Mouse (Mus musculus): ENCODE results near the gene Emx2. TPM values are rescaled to one million over a fixed set of nuclear protein-coding genes. Genes with fewer than 3 reads are reported as not detected.

Emx2 gene
- polyA plus RNA-seq, 1 experiment from 2014 or later, result 0.12 TPM

GRCm38 (mm10) chr19:59461481-59462421 is 3.6 kb downstream of the Emx2 start:
- DNase-seq (ENCODE audit: low spot score), result no peak

- DNase-seq (ENCODE audit: low spot score), result no peak
Measured at GRCm38 (mm10) chr19:59462459-59463292, 4.5 kb downstream of the Emx2 start.

GRCm38 (mm10) chr19:59463842-59464443 is 5.8 kb downstream of the Emx2 start:
- no peak for DNase-seq (ENCODE audit: low spot score)

- DNase-seq (ENCODE audit: low spot score), result no peak
Measured at GRCm38 (mm10) chr19:59465281-59465680, 7.1 kb downstream of the Emx2 start.

- no peak for DNase-seq (ENCODE audit: low spot score)
Measured at GRCm38 (mm10) chr19:59465751-59466410, 7.7 kb downstream of the Emx2 start.

- DNase-seq (ENCODE audit: low spot score), result no peak
Measured at GRCm38 (mm10) chr19:59466417-59466937, 8.3 kb downstream of the Emx2 start.

GRCm38 (mm10) chr19:59467016-59467412 is 8.8 kb downstream of the Emx2 start:
- DNase-seq (ENCODE audit: low spot score), result no peak

- no peak for DNase-seq (ENCODE audit: low spot score)
Measured at GRCm38 (mm10) chr19:59467413-59468064, 9.4 kb downstream of the Emx2 start.

GRCm38 (mm10) chr19:59468065-59468810 is 10.1 kb downstream of the Emx2 start:
- no peak for DNase-seq (ENCODE audit: low spot score)

GRCm38 (mm10) chr19:59469035-59469949 is 11.1 kb downstream of the Emx2 start:
- DNase-seq (ENCODE audit: low spot score), result no peak

- no peak for DNase-seq (ENCODE audit: low spot score)
Measured at GRCm38 (mm10) chr19:59470074-59470630, 12.0 kb downstream of the Emx2 start.

GRCm38 (mm10) chr19:59470913-59471312 is 12.7 kb downstream of the Emx2 start:
- DNase-seq (ENCODE audit: low spot score), result no peak

- DNase-seq (ENCODE audit: low spot score), result no peak
Measured at GRCm38 (mm10) chr19:59472844-59473243, 14.7 kb downstream of the Emx2 start.

- DNase-seq (ENCODE audit: low spot score), result no peak
Measured at GRCm38 (mm10) chr19:59479912-59480311, 21.7 kb downstream of the Emx2 start.

- DNase-seq (ENCODE audit: low spot score), result no peak
Measured at GRCm38 (mm10) chr19:59480563-59480962, 22.4 kb downstream of the Emx2 start.

- no peak for DNase-seq (ENCODE audit: low spot score)
Measured at GRCm38 (mm10) chr19:59492258-59492657, 34.1 kb downstream of the Emx2 start.

- DNase-seq (ENCODE audit: low spot score), result no peak
Measured at GRCm38 (mm10) chr19:59496832-59497231, 38.7 kb downstream of the Emx2 start.

- DNase-seq (ENCODE audit: low spot score), result no peak
Measured at GRCm38 (mm10) chr19:59508896-59509295, 50.7 kb downstream of the Emx2 start.

Data from thymus, postnatal 0 days (tissue).